Mouse (Mus musculus) midbrain, embryonic 12.5 days (tissue): ENCODE results near the gene Olfr813. TPM values are rescaled to one million over a fixed set of nuclear protein-coding genes. Genes with fewer than 3 reads are reported as not detected.
"Not testable (repeated sequence)": the region's sequence is repeated elsewhere in the genome, so short reads cannot be mapped to it uniquely, and the experiment has no call there.

Source experiments
- ATAC-seq: fragments of 200-750 bp; cut with Nextera tagmentation; 2 replicates; pipeline ENCODE4 v1.8.0; 2017; ENCODE audit warnings: low read depth, moderate TSS enrichment, moderate library complexity; ENCODE audit not compliant: low FRiP score
- H3K27ac ChIP-seq: fragments of 300-500 bp; sonication (generic); replicated peaks from 2 replicates; pipeline ENCODE4 v1.5.1; 2016; ENCODE audit warnings: mild to moderate bottlenecking
- H3K27me3 ChIP-seq: fragments of 300-500 bp; sonication (generic); 2 replicates; pipeline ENCODE4 v1.6.1; 2016; ENCODE audit warnings: mild to moderate bottlenecking
- H3K36me3 ChIP-seq: fragments of 300-500 bp; sonication (generic); 2 replicates; pipeline ENCODE4 v1.6.1; 2016
- H3K4me1 ChIP-seq: fragments of 300-500 bp; sonication (generic); 2 replicates; pipeline ENCODE4 v1.6.1; 2016
- H3K4me2 ChIP-seq: fragments of 300-500 bp; sonication (generic); replicated peaks from 2 replicates; pipeline ENCODE4 v1.6.1; 2016; ENCODE audit warnings: mild to moderate bottlenecking, moderate library complexity
- H3K4me3 ChIP-seq: fragments of 300-500 bp; sonication (generic); 2 replicates; pipeline ENCODE4 v1.5.1; 2016; ENCODE audit warnings: mild to moderate bottlenecking
- H3K9ac ChIP-seq: fragments of 300-500 bp; sonication (generic); replicated peaks from 2 replicates; pipeline ENCODE4 v1.6.1; 2016; ENCODE audit warnings: mild to moderate bottlenecking, moderate library complexity
- H3K9me3 ChIP-seq: fragments of 300-500 bp; sonication (generic); 2 replicates; pipeline ENCODE4 v1.6.1; 2016; ENCODE audit warnings: mild to moderate bottlenecking
- WGBS: fragments of 180-500 bp; shearing (Covaris S2); methylation state at CpG from one replicate; pipeline ENCODE4 v1.1.7; 2016; 5-methylcytosine and 5-hydroxymethylcytosine counted together
- polyA plus RNA-seq: library from polyadenylated mRNA; unstranded; fragments of >200 nt; fragmentation: Nextera tagmentation; extraction: Ambion mirVana; gene quantifications from 2 replicates; pipeline ENCODE4 v1.2.1, GENCODE M21; 2016

The Olfr813 gene
- not detected in 2 replicates for polyA plus RNA-seq

- no peaks in the 10 kb centered on the region for H3K36me3 ChIP-seq
- no peak for ATAC-seq
- no peak within 1 kb of the TSS for H3K27ac ChIP-seq
- H3K27me3 ChIP-seq = no peaks in the 10 kb centered on the region
- H3K9me3 ChIP-seq = no peaks in the 10 kb centered on the region
- no peak within 1 kb of the TSS for H3K9ac ChIP-seq
- no peak within 1 kb of the TSS for H3K4me3 ChIP-seq
- H3K4me2 ChIP-seq = no peak within 1 kb of the TSS
- no peaks in the 10 kb centered on the region for H3K4me1 ChIP-seq
Observed at GRCm38 (mm10) chr10:129855067-129855466, at the start of gene Olfr813. Gene Olfr813 (plus strand): TSS chr10:129855367.

GRCm38 (mm10) chr10:129845994-129846393 is 9.2 kb upstream of the Olfr813 start, which contains the start of gene Olfr812:
Gene Olfr812 (minus strand): TSS chr10:129846094.
- Histone ChIP-seq H3K4me2 (no peak within 1 kb of the TSS), H3K27me3 (no peaks in the 10 kb centered on the region), H3K4me3 (no peak within 1 kb of the TSS), H3K36me3 (no peaks in the 10 kb centered on the region), H3K9me3 (no peaks in the 10 kb centered on the region), H3K4me1 (no peaks in the 10 kb centered on the region), H3K27ac (no peak within 1 kb of the TSS), H3K9ac (no peak within 1 kb of the TSS)
- ATAC-seq = no peak
- WGBS = 75% methylated on average over 1 of the region's 1 CpGs

GRCm38 (mm10) chr10:129847343-129847742 is 7.8 kb upstream of the Olfr813 start:
- no peak overlapping the region for H3K27ac ChIP-seq
- H3K4me3 ChIP-seq = no peak overlapping the region
- H3K9me3 ChIP-seq = no peaks in the 10 kb centered on the region
- no peak overlapping the region for H3K4me2 ChIP-seq
- no peak overlapping the region for H3K9ac ChIP-seq
- 59% methylated on average over 1 of the region's 1 CpGs for WGBS
- H3K4me1 ChIP-seq = no peaks in the 10 kb centered on the region
- ATAC-seq = no peak
- no peaks in the 10 kb centered on the region for H3K27me3 ChIP-seq
- no peaks in the 10 kb centered on the region for H3K36me3 ChIP-seq

GRCm38 (mm10) chr10:129879751-129880150 is 24.6 kb downstream of the Olfr813 start, which contains the start of gene Olfr814:
Gene Olfr814 (minus strand): TSS chr10:129879851.
- H3K4me1 ChIP-seq, H3K27me3 ChIP-seq, ATAC-seq, H3K9ac ChIP-seq, H3K4me2 ChIP-seq, H3K4me3 ChIP-seq, H3K9me3 ChIP-seq, H3K36me3 ChIP-seq, H3K27ac ChIP-seq: not testable (repeated sequence)
- WGBS = 71% methylated on average over 1 of the region's 1 CpGs

GRCm38 (mm10) chr10:129885496-129885895 is 30.3 kb downstream of the Olfr813 start:
- not testable (repeated sequence) for H3K27ac ChIP-seq, H3K27me3 ChIP-seq, H3K4me3 ChIP-seq, H3K4me1 ChIP-seq, H3K9ac ChIP-seq, H3K9me3 ChIP-seq, H3K4me2 ChIP-seq, ATAC-seq, H3K36me3 ChIP-seq
- 81% methylated on average over 6 of the region's 6 CpGs for WGBS

GRCm38 (mm10) chr10:129885934-129886333 is 30.8 kb downstream of the Olfr813 start:
- H3K9ac ChIP-seq = no peak overlapping the region
- 89% methylated on average over 7 of the region's 7 CpGs for WGBS
- no peaks in the 10 kb centered on the region for H3K27me3 ChIP-seq
- no peaks in the 10 kb centered on the region for H3K4me1 ChIP-seq
- H3K4me3 ChIP-seq = no peak overlapping the region
- ATAC-seq = no peak
- no peak overlapping the region for H3K4me2 ChIP-seq
- no peak overlapping the region for H3K27ac ChIP-seq
- H3K36me3 ChIP-seq = no peaks in the 10 kb centered on the region
- no peaks in the 10 kb centered on the region for H3K9me3 ChIP-seq

GRCm38 (mm10) chr10:129905767-129906166 is 50.6 kb downstream of the Olfr813 start, which contains the start of gene Olfr815:
Gene Olfr815 (minus strand): TSS chr10:129905867.
- not testable (repeated sequence) for H3K4me3 ChIP-seq, H3K4me2 ChIP-seq, H3K27ac ChIP-seq, H3K4me1 ChIP-seq, H3K27me3 ChIP-seq, ATAC-seq, H3K9ac ChIP-seq, H3K9me3 ChIP-seq, H3K36me3 ChIP-seq
- 67% methylated on average over 1 of the region's 1 CpGs for WGBS

Other genes with a start within 250 kb of the Olfr813 start
- not detected in 2 replicates for gene Olfr796, start 242.8 kb upstream of the Olfr813 start, polyA plus RNA-seq
- gene Olfr798, start 227.4 kb upstream of the Olfr813 start, polyA plus RNA-seq = not detected in 2 replicates
- not detected in 2 replicates for gene Olfr799, start 217.9 kb upstream of the Olfr813 start, polyA plus RNA-seq
- not detected in 2 replicates for gene Olfr800, start 197.7 kb upstream of the Olfr813 start, polyA plus RNA-seq
- gene Olfr801, start 181.5 kb upstream of the Olfr813 start, polyA plus RNA-seq = not detected in 2 replicates
- gene Olfr802, start 167.2 kb upstream of the Olfr813 start, polyA plus RNA-seq = not detected in 2 replicates
- not detected in 2 replicates for gene Olfr803, start 161.1 kb upstream of the Olfr813 start, polyA plus RNA-seq
- gene Olfr804, start 152.2 kb upstream of the Olfr813 start, polyA plus RNA-seq = not detected in 2 replicates
- gene Olfr805, start 126.0 kb upstream of the Olfr813 start, polyA plus RNA-seq = not detected in 2 replicates
- not detected in 2 replicates for gene Olfr806, start 113.4 kb upstream of the Olfr813 start, polyA plus RNA-seq
- gene Olfr807, start 97.6 kb upstream of the Olfr813 start, polyA plus RNA-seq = not detected in 2 replicates
- gene Olfr808, start 89.9 kb upstream of the Olfr813 start, polyA plus RNA-seq = not detected in 2 replicates
- not detected in 2 replicates for gene Olfr809, start 80.7 kb upstream of the Olfr813 start, polyA plus RNA-seq
- not detected in 2 replicates for gene Olfr810, start 60.5 kb upstream of the Olfr813 start, polyA plus RNA-seq
- gene Olfr811, start 51.0 kb upstream of the Olfr813 start, polyA plus RNA-seq = not detected in 2 replicates
- not detected in 2 replicates for gene Olfr812, start 9.3 kb upstream of the Olfr813 start, polyA plus RNA-seq
- gene Olfr814, start 24.5 kb downstream of the Olfr813 start, polyA plus RNA-seq = not detected in 2 replicates
- gene Olfr815, start 50.5 kb downstream of the Olfr813 start, polyA plus RNA-seq = not detected in 2 replicates
- not detected in 2 replicates for gene Olfr816, start 60.2 kb downstream of the Olfr813 start, polyA plus RNA-seq
- gene Olfr818, start 93.7 kb downstream of the Olfr813 start, polyA plus RNA-seq = not detected in 2 replicates
- not detected in 2 replicates for gene Olfr819, start 111.9 kb downstream of the Olfr813 start, polyA plus RNA-seq
- not detected in 2 replicates for gene Olfr247, start 120.8 kb downstream of the Olfr813 start, polyA plus RNA-seq
- gene Gm10310, start 129.7 kb downstream of the Olfr813 start, polyA plus RNA-seq = not detected in 2 replicates
- gene Olfr820, start 157.3 kb downstream of the Olfr813 start, polyA plus RNA-seq = not detected in 2 replicates
- not detected in 2 replicates for gene Olfr821, start 175.0 kb downstream of the Olfr813 start, polyA plus RNA-seq
- not detected in 2 replicates for gene Olfr822, start 215.8 kb downstream of the Olfr813 start, polyA plus RNA-seq